Mouse (Mus musculus): ENCODE results near the gene Faim. TPM values are rescaled to one million over a fixed set of nuclear protein-coding genes. Genes with fewer than 3 reads are reported as not detected.
A peak's percentile ranks its signal among the peaks of the same experiment; 100 is the strongest.

Gene Faim
- total and polyA plus RNA-seq, 3 experiments, result 30.7 to 53.6 TPM; not detected in 1

GRCm38 (mm10) chr9:98985800-98986475 is at the start of gene Faim (continued):
- TF ChIP-seq USF2 (IDR thresholded peaks at IDR 0.05; ENCODE audit: borderline replicate concordance in 1 of 2, insufficient read depth in 1 of 2, low read depth in 1 of 2, low read length in 2 of 2) (no peak), GABPA (IDR thresholded peaks at IDR 0.05; ENCODE audit: low read depth, low read length) (no peak), MYC (IDR thresholded peaks at IDR 0.05; ENCODE audit: low read depth, low read length) (no peak)

- H3K4me3 ChIP-seq (ENCODE audit: control insufficient read depth in 1 of 2, insufficient read depth in 1 of 2, low read depth in 2 of 2, low read length in 2 of 2), result no peak overlapping the region
- H3K9me3 ChIP-seq (replicated peaks; ENCODE audit: insufficient read depth, low read length), result no peaks in the 10 kb centered on the region
- H3K4me1 ChIP-seq (ENCODE audit: control insufficient read depth in 1 of 2, insufficient read depth in 2 of 2, low read length in 2 of 2), result no peaks in the 10 kb centered on the region
- no peaks in the 10 kb centered on the region for H3K27me3 ChIP-seq (ENCODE audit: control insufficient read depth in 1 of 2, insufficient read depth in 2 of 2, low read length in 2 of 2)
- peak; percentile 4 for DNase-seq (ENCODE audit: low read depth, low spot score)
- TF ChIP-seq ZC3H11A (IDR thresholded peaks at IDR 0.05; ENCODE audit: low read depth, low read length), result no peak
- no peak for TF ChIP-seq JUND (IDR thresholded peaks at IDR 0.05; ENCODE audit: low read depth, low read length)
- no peak for TF ChIP-seq CHD2 (IDR thresholded peaks at IDR 0.05; ENCODE audit: low read length)
- TF ChIP-seq CTCF (IDR thresholded peaks at IDR 0.05 in 2 of 3, conservative IDR thresholded peaks at IDR 0.05 in 1 of 3; ENCODE audit: control insufficient read depth in 1 of 3, insufficient read depth in 1 of 3, low read depth in 2 of 3, low read length in 3 of 3, poor library complexity in 1 of 3, severe bottlenecking in 1 of 3), result peak in 2 of 3 experiments; percentile 21 to 36; a peak in 4 of 6 replicates
- 0 out of 2 replicates have a peak, but pooled peaks have one; percentile 24 for TF ChIP-seq SMC3 (IDR thresholded peaks at IDR 0.05; ENCODE audit: low read depth, low read length)
- no peak for TF ChIP-seq TAL1 (IDR thresholded peaks at IDR 0.05; ENCODE audit: low read length)
- no peaks in the 10 kb centered on the region for H3K79me2 ChIP-seq (ENCODE audit: control insufficient read depth, insufficient read depth, low read length, poor library complexity)
- no peak overlapping the region for H3K27ac ChIP-seq (ENCODE audit: control insufficient read depth, low read depth, low read length)
- H3K9ac ChIP-seq (ENCODE audit: control insufficient read depth, low read depth, low read length, poor library complexity, severe bottlenecking), result no peak overlapping the region
- no peaks in the 10 kb centered on the region for H3K36me3 ChIP-seq (ENCODE audit: control insufficient read depth in 1 of 2, insufficient read depth in 2 of 2, low read length in 2 of 2)
Measured at GRCm38 (mm10) chr9:98939290-98939689, 46.9 kb upstream of the Faim start.

DNA sequence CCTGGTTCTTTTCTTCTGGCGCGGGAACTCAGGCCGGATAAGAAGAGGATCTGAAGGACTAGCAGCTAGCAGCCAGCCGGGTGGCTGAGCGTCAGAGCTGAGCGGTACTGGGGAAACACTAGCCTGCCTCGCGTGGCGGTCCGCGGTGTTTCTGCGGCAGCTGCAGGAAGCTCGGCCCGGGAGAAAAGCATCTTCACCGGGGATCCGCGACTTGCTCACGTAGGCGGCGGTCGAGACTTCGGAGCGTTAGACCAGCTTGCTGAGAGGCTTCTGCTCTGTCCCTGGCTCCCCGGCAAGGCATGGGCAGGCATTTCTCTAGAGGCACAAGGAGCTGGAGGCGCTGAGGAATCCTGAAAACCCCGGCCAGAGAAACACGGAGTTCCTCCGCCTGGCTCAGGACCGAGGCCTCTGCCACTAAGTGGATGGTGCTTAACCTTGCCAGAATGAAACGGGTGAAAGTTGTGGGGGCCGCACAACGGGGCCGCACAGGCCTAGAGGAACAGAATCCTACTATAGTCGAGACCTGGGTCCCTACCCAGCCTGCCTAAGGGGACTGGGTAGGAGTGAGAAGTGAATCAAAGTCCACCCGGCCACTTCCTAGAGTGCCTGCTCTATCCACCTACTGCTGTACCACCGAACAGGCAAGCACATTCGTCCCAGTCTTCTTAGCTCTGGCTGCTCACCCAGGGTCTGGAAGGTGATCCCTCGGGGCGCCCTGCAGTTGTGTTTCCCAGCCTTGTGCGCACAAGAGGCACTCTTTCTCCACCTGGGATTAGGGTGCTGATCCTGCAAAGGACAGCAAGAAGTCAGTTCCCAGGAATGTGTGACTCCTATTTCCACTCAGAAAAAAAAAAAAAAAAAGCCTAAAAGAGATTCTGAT is 33.8 kb upstream of the Faim start:
- DNase-seq (ENCODE audit: low read depth, low spot score), result no peak
- no peaks in the 10 kb centered on the region for H3K36me3 ChIP-seq (ENCODE audit: control insufficient read depth in 1 of 2, insufficient read depth in 2 of 2, low read length in 2 of 2)
- no peaks in the 10 kb centered on the region for H3K79me2 ChIP-seq (ENCODE audit: control insufficient read depth, insufficient read depth, low read length, poor library complexity)
- no peak overlapping the region for H3K27ac ChIP-seq (ENCODE audit: control insufficient read depth, low read depth, low read length)
- TF ChIP-seq POLR2AphosphoS2 (IDR thresholded peaks at IDR 0.05; ENCODE audit: low read length), result no peak
- no peak for TF ChIP-seq RCOR1 (IDR thresholded peaks at IDR 0.05; ENCODE audit: low read depth, low read length)
- TF ChIP-seq ZKSCAN1 (IDR thresholded peaks at IDR 0.05; ENCODE audit: low read depth, low read length), result no peak
- no peak for TF ChIP-seq MYB (IDR thresholded peaks at IDR 0.05; ENCODE audit: low read depth, low read length)
- no peak for TF ChIP-seq CHD2 (IDR thresholded peaks at IDR 0.05; ENCODE audit: low read length)
- no peak for TF ChIP-seq ZMIZ1 (IDR thresholded peaks at IDR 0.05; ENCODE audit: low read depth, low read length)
- no peaks in the 10 kb centered on the region for H3K4me1 ChIP-seq (ENCODE audit: control insufficient read depth in 1 of 2, insufficient read depth in 2 of 2, low read length in 2 of 2)
- H3K27me3 ChIP-seq (ENCODE audit: control insufficient read depth in 1 of 2, insufficient read depth in 2 of 2, low read length in 2 of 2), result no peaks in the 10 kb centered on the region
- no peak overlapping the region for H3K4me3 ChIP-seq (ENCODE audit: control insufficient read depth in 1 of 2, insufficient read depth in 1 of 2, low read depth in 2 of 2, low read length in 2 of 2)
- H3K9ac ChIP-seq (ENCODE audit: control insufficient read depth, low read depth, low read length, poor library complexity, severe bottlenecking), result no peak overlapping the region
- H3K9me3 ChIP-seq (replicated peaks; ENCODE audit: insufficient read depth, low read length), result no peaks in the 10 kb centered on the region
